Mouse (Mus musculus) lung, embryonic 14.5 days (tissue): ENCODE results near the gene Cryga. TPM values are rescaled to one million over a fixed set of nuclear protein-coding genes. Genes with fewer than 3 reads are reported as not detected.

Experiments used
- ATAC-seq: fragments of 200-750 bp; cut with Nextera tagmentation; 2 replicates; pipeline ENCODE4 v1.8.0; 2017; ENCODE audit warnings: mild to moderate bottlenecking, moderate TSS enrichment, moderate library complexity; ENCODE audit not compliant: insufficient read depth
- DNase-seq: peaks from one replicate; pipeline ENCODE4 v3.0.0-alpha.2; 2015
- H3K27ac ChIP-seq: fragments of 300-500 bp; sonication (generic); 2 replicates; pipeline ENCODE4 v1.5.1; 2014; ENCODE audit warnings: low read depth, mild to moderate bottlenecking, moderate library complexity
- H3K27me3 ChIP-seq: fragments of 300-500 bp; sonication (generic); 2 replicates; pipeline ENCODE4 v1.6.1; 2014; ENCODE audit warnings: low read length, control low read depth; ENCODE audit not compliant: insufficient read depth
- H3K36me3 ChIP-seq: fragments of 300-500 bp; sonication (generic); 2 replicates; pipeline ENCODE4 v1.6.1; 2014; ENCODE audit warnings: control low read depth; ENCODE audit not compliant: insufficient read depth
- H3K4me1 ChIP-seq: fragments of 300-500 bp; sonication (generic); 2 replicates; pipeline ENCODE4 v1.6.1; 2014; ENCODE audit warnings: antibody characterized with exemption, control low read depth; ENCODE audit not compliant: insufficient read depth
- H3K4me2 ChIP-seq: fragments of 300-500 bp; sonication (generic); 2 replicates; pipeline ENCODE4 v1.6.1; 2014; ENCODE audit warnings: mild to moderate bottlenecking
- H3K4me3 ChIP-seq: fragments of 300-500 bp; sonication (generic); 2 replicates; pipeline ENCODE4 v1.5.1; 2014; ENCODE audit warnings: low read depth, low read length
- H3K9ac ChIP-seq: fragments of 300-500 bp; sonication (generic); 2 replicates; pipeline ENCODE4 v1.6.1; 2014
- H3K9me3 ChIP-seq: fragments of 300-500 bp; sonication (generic); 2 replicates; pipeline ENCODE4 v1.6.1; 2016; ENCODE audit warnings: low read depth, low read length, control low read depth
- CTCF ChIP-seq: IDR thresholded peaks from 2 replicates; pipeline ENCODE4 v1.5.1; 2016; ENCODE audit warnings: antibody characterized with exemption, low read depth
- WGBS: fragments of 180-500 bp; shearing (Covaris S2); extraction: QIAGEN DNeasy Blood & Tissue Kit; methylation state at CpG from one replicate; pipeline ENCODE4 v1.1.7; 2014; 5-methylcytosine and 5-hydroxymethylcytosine counted together
- polyA plus RNA-seq: library from polyadenylated mRNA; unstranded; fragments of >200 nt; fragmentation: Nextera tagmentation; extraction: Ambion mirVana; gene quantifications from 2 replicates; pipeline ENCODE4 v1.2.1, GENCODE M21; 2014

Cryga gene
- not detected in 2 replicates for polyA plus RNA-seq

- ATAC-seq: no peak
- Histone ChIP-seq H3K9me3 (no peaks in the 10 kb centered on the region), H3K4me1 (no peaks in the 10 kb centered on the region), H3K27ac (no peak within 1 kb of the TSS), H3K4me2 (no peak within 1 kb of the TSS), H3K9ac (no peak within 1 kb of the TSS), H3K4me3 (no peak within 1 kb of the TSS), H3K36me3 (no peaks in the 10 kb centered on the region), H3K27me3 (no peaks in the 10 kb centered on the region)
- TF ChIP-seq CTCF: no peak
- DNase-seq: no peak
- 81% methylated on average over 11 of the region's 11 CpGs for WGBS
These were observed at the start of gene Cryga for GRCm38 (mm10) chr1:65103273-65103672. TSS of gene Cryga (minus strand) at chr1:65103373.

DNA sequence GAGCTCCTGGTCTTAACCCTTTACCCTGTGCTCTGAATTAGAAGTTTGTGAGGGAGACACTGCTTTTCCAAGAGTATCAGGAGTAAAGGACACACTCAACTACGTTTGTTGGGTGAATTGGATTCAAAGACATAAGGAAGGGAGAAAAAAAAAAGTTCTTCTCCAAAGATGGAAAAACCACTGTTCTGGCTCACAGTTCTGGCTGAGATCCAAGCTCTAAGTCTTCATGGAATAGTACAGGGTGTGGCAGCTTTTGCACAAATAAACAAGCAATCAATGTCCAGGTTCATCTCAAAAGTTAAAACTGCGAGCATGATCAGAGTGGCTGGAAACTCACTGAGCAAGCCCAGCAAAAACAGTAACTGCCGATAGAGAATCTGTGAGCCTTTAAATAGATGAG lies 44.8 kb upstream of the Cryga start:
- Histone ChIP-seq H3K9ac (no peak overlapping the region), H3K36me3 (no peaks in the 10 kb centered on the region), H3K9me3 (no peaks in the 10 kb centered on the region), H3K27me3 (no peaks in the 10 kb centered on the region), H3K4me1 (no peaks in the 10 kb centered on the region), H3K27ac (no peak overlapping the region), H3K4me3 (no peak overlapping the region), H3K4me2 (no peak overlapping the region)
- WGBS: 72% methylated on average over 3 of the region's 3 CpGs
- no peak for TF ChIP-seq CTCF
- DNase-seq (no peak), ATAC-seq (no peak)

- H3K9ac ChIP-seq: no peak overlapping the region
- no peak overlapping the region for H3K4me2 ChIP-seq
- WGBS: 80% methylated on average over 5 of the region's 5 CpGs
- no peak for ATAC-seq
- H3K36me3 ChIP-seq: no peaks in the 10 kb centered on the region
- no peak for DNase-seq
- H3K4me3 ChIP-seq: no peak overlapping the region
- no peak overlapping the region for H3K27ac ChIP-seq
- H3K9me3 ChIP-seq: no peaks in the 10 kb centered on the region
- H3K4me1 ChIP-seq: no peaks in the 10 kb centered on the region
- no peak for TF ChIP-seq CTCF
- H3K27me3 ChIP-seq: no peaks in the 10 kb centered on the region
These were observed 44.2 kb upstream of the Cryga start for GRCm38 (mm10) chr1:65147326-65147725.

- no peak overlapping the region for H3K4me3 ChIP-seq
- no peak for DNase-seq
- no peak for ATAC-seq
- H3K9me3 ChIP-seq: no peaks in the 10 kb centered on the region
- no peaks in the 10 kb centered on the region for H3K27me3 ChIP-seq
- H3K4me2 ChIP-seq: no peak overlapping the region
- H3K4me1 ChIP-seq: no peaks in the 10 kb centered on the region
- 28% methylated on average over 2 of the region's 2 CpGs for whole genome bisulfite sequencing
- no peak overlapping the region for H3K27ac ChIP-seq
- H3K36me3 ChIP-seq: no peaks in the 10 kb centered on the region
- H3K9ac ChIP-seq: no peak overlapping the region
- TF ChIP-seq CTCF: no peak
These were observed 43.4 kb upstream of the Cryga start for GRCm38 (mm10) chr1:65146601-65147000.

DNA sequence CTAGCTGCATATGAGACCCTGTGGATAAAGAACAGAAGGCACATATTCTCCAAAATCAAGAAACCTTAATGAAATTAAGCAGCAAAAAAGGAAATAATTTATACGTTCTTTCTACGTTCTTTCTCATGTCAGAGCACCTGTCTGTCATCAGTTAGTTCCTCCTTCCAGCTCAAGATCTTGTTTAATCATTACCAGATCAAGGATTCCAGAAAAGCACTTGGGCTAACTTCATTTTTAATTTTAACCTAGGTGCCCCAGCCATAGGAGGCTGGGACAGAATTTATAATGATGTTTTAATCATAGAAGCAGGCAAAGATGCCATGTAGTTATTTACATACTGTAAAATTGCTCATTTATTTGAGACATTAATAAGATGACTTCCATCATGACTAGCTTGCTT lies 41.6 kb upstream of the Cryga start:
- Histone ChIP-seq H3K4me2 (no peak overlapping the region), H3K9me3 (no peaks in the 10 kb centered on the region), H3K4me1 (no peaks in the 10 kb centered on the region), H3K36me3 (no peaks in the 10 kb centered on the region), H3K27me3 (no peaks in the 10 kb centered on the region), H3K9ac (no peak overlapping the region), H3K4me3 (no peak overlapping the region), H3K27ac (no peak overlapping the region)
- no peak for DNase-seq
- no peak for TF ChIP-seq CTCF
- 68% methylated on average over 2 of the region's 2 CpGs for WGBS
- no peak for ATAC-seq

GRCm38 (mm10) chr1:65137560-65137959 lies 34.4 kb upstream of the Cryga start:
- Histone ChIP-seq H3K4me1 (no peaks in the 10 kb centered on the region), H3K9me3 (no peaks in the 10 kb centered on the region), H3K4me3 (no peak overlapping the region), H3K36me3 (no peaks in the 10 kb centered on the region), H3K27ac (no peak overlapping the region), H3K27me3 (no peaks in the 10 kb centered on the region), H3K9ac (no peak overlapping the region), H3K4me2 (no peak overlapping the region)
- no peak for TF ChIP-seq CTCF
- DNase-seq (no peak), ATAC-seq (no peak)
- 82% methylated on average over 6 of the region's 6 CpGs for WGBS

DNA sequence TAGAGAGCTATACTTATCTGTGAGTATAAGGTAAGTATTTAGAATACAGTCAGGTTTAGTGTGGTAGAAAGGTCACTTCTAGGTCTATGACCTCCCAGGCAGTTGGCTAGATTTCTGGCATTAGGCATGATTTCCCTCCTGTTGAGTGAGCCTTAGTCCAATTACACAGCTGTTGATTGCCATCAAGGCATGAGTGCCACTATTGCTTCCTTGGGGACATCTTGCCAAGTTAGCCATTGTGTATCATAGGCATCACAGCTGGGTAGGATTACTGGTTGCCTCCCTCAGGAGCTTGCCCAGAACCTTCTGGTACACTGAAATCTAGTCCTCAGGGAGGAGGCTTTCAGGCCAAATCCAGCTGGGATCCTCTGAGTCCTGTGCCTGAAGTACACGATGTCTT lies 29.7 kb upstream of the Cryga start:
- no peak overlapping the region for H3K27ac ChIP-seq
- no peaks in the 10 kb centered on the region for H3K27me3 ChIP-seq
- TF ChIP-seq CTCF: no peak
- H3K9me3 ChIP-seq: no peaks in the 10 kb centered on the region
- no peak overlapping the region for H3K9ac ChIP-seq
- no peaks in the 10 kb centered on the region for H3K36me3 ChIP-seq
- no peak for DNase-seq
- 82% methylated on average over 1 of the region's 1 CpGs for WGBS
- no peak overlapping the region for H3K4me3 ChIP-seq
- no peak overlapping the region for H3K4me2 ChIP-seq
- H3K4me1 ChIP-seq: no peaks in the 10 kb centered on the region
- ATAC-seq: no peak

GRCm38 (mm10) chr1:65131671-65132070 lies 28.5 kb upstream of the Cryga start:
- Histone ChIP-seq H3K27me3 (no peaks in the 10 kb centered on the region), H3K9me3 (no peaks in the 10 kb centered on the region), H3K4me1 (no peaks in the 10 kb centered on the region), H3K36me3 (no peaks in the 10 kb centered on the region), H3K27ac (no peak overlapping the region), H3K4me2 (no peak overlapping the region), H3K9ac (no peak overlapping the region), H3K4me3 (no peak overlapping the region)
- no peak for ATAC-seq
- no peak for TF ChIP-seq CTCF
- 91% methylated on average over 1 of the region's 1 CpGs for WGBS
- DNase-seq: no peak
